Mouse (Mus musculus): ENCODE data around the gene Tjp1. TPM values are rescaled to one million over a fixed set of nuclear protein-coding genes. Genes with fewer than 3 reads are reported as not detected.

The Tjp1 gene
- polyA plus RNA-seq, 1 experiment from 2014 or later = 9.7 TPM

DNA sequence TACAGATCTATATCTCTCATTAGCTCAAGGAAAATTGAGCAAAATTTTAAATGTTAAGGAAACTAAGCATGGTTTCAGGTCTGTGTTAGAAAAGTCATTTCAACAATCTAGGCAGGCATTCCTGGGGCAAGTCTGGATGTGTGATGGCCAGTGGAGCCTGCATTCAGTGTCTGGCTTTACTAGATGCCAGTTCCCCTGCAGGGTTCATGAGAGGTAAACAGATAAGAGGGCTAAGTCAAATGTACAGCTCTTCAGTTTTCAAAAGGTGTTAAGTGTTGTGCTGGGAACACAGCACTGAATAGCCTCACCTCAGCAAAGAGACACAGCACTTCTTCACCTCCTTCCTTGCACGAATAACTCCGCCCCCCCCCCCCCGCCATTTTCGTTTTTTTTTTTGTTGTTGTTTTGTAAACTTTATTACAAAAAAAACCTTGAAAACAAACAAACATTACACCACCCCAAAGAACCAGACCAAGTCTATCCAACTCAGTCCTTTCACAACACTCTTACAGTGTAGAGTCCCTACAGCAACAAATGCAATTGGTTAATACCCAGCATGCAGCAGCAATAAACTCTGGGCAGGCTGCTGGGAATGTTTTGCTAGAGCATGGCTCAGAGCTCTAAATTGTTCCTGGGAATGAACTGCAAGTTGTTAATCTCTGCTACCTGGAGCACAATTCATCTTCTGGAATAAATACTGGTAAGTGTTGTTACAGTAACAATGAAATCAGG, 177.1 kb downstream of the Tjp1 start:
- TF ChIP-seq CTCF (IDR thresholded peaks at IDR 0.05; ENCODE audit: low read depth) = no peak
- Histone ChIP-seq H3K9me3 (ENCODE audit: control insufficient read depth) (no peaks in the 10 kb centered on the region), H3K4me2 (replicated peaks; ENCODE audit: low read depth) (no peak overlapping the region), H3K36me3 (ENCODE audit: control insufficient read depth, insufficient read depth) (no peaks in the 10 kb centered on the region), H3K4me1 (replicated peaks; ENCODE audit: control insufficient read depth, insufficient read depth, low read length) (no peaks in the 10 kb centered on the region), H3K4me3 (ENCODE audit: low read depth, low read length) (no peak overlapping the region), H3K27me3 (replicated peaks; ENCODE audit: control insufficient read depth, insufficient read depth, low read length) (no peaks in the 10 kb centered on the region), H3K9ac (ENCODE audit: low read depth, low read length) (no peak overlapping the region), H3K27ac (ENCODE audit: low read depth, low read length) (no peak overlapping the region)
- 0 out of 2 replicates have a peak, but pooled peaks have one; percentile 47 for ATAC-seq
- WGBS = 75% methylated on average over 4 of the region's 4 CpGs

DNA sequence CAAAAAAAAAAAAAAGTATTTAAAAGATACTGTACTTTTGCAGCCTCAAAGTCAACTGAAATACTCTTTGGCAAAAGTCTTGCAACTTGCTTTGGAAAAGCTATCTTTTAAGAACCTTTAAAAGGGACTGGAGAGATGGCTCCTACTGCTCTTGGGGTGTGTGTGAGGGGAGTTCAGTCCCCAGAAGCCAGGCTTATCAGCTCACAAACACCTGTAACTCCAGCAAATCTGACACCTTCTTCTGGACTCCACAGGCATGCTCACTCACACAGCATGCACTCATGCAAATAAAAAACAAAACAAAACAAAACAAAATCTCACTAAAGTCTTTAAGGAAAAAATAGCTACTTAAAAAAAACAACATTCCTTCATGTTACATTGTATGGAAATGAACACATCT, 179.0 kb downstream of the Tjp1 start:
- H3K36me3 ChIP-seq (ENCODE audit: control insufficient read depth, insufficient read depth) = no peaks in the 10 kb centered on the region
- TF ChIP-seq CTCF (IDR thresholded peaks at IDR 0.05; ENCODE audit: low read depth) = no peak
- H3K4me2 ChIP-seq (replicated peaks; ENCODE audit: low read depth) = no peak overlapping the region
- H3K9me3 ChIP-seq (ENCODE audit: control insufficient read depth) = no peaks in the 10 kb centered on the region
- H3K9ac ChIP-seq (ENCODE audit: low read depth, low read length) = no peak overlapping the region
- no peaks in the 10 kb centered on the region for H3K27me3 ChIP-seq (replicated peaks; ENCODE audit: control insufficient read depth, insufficient read depth, low read length)
- ATAC-seq = no peak
- no peaks in the 10 kb centered on the region for H3K4me1 ChIP-seq (replicated peaks; ENCODE audit: control insufficient read depth, insufficient read depth, low read length)
- H3K4me3 ChIP-seq (ENCODE audit: low read depth, low read length) = no peak overlapping the region
- no peak overlapping the region for H3K27ac ChIP-seq (ENCODE audit: low read depth, low read length)

DNA sequence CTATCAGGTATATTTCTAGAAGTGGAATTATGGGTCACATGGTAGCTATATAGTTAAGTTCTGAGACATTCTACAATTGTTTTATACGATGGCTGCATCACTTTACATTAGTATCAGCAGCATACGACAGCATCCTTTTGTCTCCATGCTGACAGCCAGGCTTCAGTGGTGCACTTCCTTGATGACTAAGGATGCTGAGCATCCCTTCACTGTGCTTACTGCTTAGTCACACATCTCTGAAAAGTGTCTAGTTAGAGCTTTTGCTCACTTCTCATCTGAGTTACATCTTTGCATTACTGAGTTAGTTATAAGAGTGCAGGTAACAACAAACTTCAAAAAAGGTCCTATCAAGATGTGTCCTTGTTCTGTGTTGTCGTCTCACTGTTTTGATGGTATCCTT, 182.3 kb downstream of the Tjp1 start:
- Histone ChIP-seq H3K4me2 (replicated peaks; ENCODE audit: low read depth) (no peak overlapping the region), H3K9ac (ENCODE audit: low read depth, low read length) (no peak overlapping the region), H3K4me3 (ENCODE audit: low read depth, low read length) (no peak overlapping the region), H3K27me3 (replicated peaks; ENCODE audit: control insufficient read depth, insufficient read depth, low read length) (no peaks in the 10 kb centered on the region), H3K36me3 (ENCODE audit: control insufficient read depth, insufficient read depth) (peaks cover 24% of the 10 kb centered on the region), H3K9me3 (ENCODE audit: control insufficient read depth) (no peaks in the 10 kb centered on the region), H3K27ac (ENCODE audit: low read depth, low read length) (no peak overlapping the region), H3K4me1 (replicated peaks; ENCODE audit: control insufficient read depth, insufficient read depth, low read length) (no peaks in the 10 kb centered on the region)
- TF ChIP-seq CTCF (IDR thresholded peaks at IDR 0.05; ENCODE audit: low read depth) = no peak
- ATAC-seq = no peak
- WGBS = 60% methylated on average over 3 of the region's 3 CpGs

DNA sequence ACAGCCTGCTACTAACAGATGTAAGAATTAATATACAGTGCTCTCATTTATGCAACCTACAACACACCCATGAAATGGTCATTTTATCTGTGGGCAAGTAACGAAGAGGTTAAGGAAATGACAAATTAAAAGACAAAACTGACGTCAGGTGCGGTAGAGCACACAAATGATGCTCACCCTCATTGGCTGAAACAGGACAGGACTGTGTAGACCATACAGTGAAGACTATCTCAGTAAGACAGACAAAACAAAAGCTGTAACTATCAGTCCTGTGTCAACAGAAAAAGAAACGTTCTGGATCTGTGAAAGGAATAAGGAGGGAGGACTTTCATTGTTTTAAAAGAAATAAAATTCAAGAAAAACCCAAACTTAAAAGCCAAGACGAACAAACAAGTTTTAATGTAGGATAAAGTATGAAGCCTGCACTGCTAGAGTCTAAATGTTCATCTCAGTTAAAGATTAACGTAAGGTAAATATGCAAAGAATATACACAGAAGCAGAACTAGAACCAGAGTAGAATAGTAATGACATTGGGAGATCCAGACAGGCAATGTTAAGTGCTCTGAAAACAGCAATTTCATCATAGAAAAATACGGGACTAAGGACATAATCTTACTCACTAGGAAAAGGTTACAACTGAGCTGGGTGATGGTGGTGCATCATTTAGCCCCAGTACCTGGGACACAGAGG, 189.9 kb downstream of the Tjp1 start:
- Histone ChIP-seq H3K9me3 (ENCODE audit: control insufficient read depth) (no peaks in the 10 kb centered on the region), H3K27ac (ENCODE audit: low read depth, low read length) (no peak overlapping the region), H3K27me3 (replicated peaks; ENCODE audit: control insufficient read depth, insufficient read depth, low read length) (no peaks in the 10 kb centered on the region), H3K4me2 (replicated peaks; ENCODE audit: low read depth) (no peak overlapping the region), H3K4me3 (ENCODE audit: low read depth, low read length) (no peak overlapping the region), H3K9ac (ENCODE audit: low read depth, low read length) (no peak overlapping the region), H3K4me1 (replicated peaks; ENCODE audit: control insufficient read depth, insufficient read depth, low read length) (no peaks in the 10 kb centered on the region; the same call in 1 of the 2 replicates), H3K36me3 (ENCODE audit: control insufficient read depth, insufficient read depth) (peaks cover 59% of the 10 kb centered on the region)
- no peak for ATAC-seq
- no peak for TF ChIP-seq CTCF (IDR thresholded peaks at IDR 0.05; ENCODE audit: low read depth)
- 54% methylated on average over 7 of the region's 7 CpGs for WGBS

DNA sequence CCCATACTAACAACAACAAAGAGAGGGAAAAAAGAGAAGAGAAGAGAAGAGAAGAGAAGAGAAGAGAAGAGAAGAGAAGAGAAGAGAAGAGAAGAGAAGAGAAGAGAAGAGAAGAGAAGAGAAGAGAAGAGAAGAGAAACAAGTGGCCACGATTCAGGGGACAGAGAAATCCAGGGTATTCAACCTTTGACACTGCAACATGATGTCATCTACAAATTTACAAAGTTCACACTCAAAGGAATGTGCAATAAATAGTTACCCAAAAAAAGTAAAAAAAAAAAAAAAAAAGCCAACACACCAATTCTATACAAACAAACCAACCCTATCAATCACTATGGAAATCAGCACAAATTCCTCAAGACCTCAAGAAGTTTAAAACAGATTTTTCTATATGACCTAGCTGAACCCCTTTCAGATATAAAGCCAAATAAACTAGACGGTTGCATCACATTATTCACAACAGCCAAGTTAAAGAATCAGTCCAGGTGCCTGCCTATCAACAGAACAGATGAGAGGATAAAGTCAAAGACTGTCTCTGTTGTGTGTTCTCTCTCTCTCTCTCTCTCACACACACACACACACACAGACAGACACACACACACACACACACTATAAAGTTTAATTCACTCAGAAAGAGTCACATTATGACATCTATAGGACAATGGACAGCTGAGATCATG, 194.4 kb downstream of the Tjp1 start:
- Histone ChIP-seq H3K36me3 (ENCODE audit: control insufficient read depth, insufficient read depth) (peaks cover 41% of the 10 kb centered on the region), H3K4me1 (replicated peaks; ENCODE audit: control insufficient read depth, insufficient read depth, low read length) (no peaks in the 10 kb centered on the region), H3K27me3 (replicated peaks; ENCODE audit: control insufficient read depth, insufficient read depth, low read length) (no peaks in the 10 kb centered on the region), H3K4me3 (ENCODE audit: low read depth, low read length) (no peak overlapping the region), H3K9ac (ENCODE audit: low read depth, low read length) (no peak overlapping the region), H3K4me2 (replicated peaks; ENCODE audit: low read depth) (no peak overlapping the region), H3K27ac (ENCODE audit: low read depth, low read length) (no peak overlapping the region), H3K9me3 (ENCODE audit: control insufficient read depth) (no peaks in the 10 kb centered on the region)
- TF ChIP-seq CTCF (IDR thresholded peaks at IDR 0.05; ENCODE audit: low read depth) = no peak
- WGBS = 53% methylated on average over 2 of the region's 2 CpGs
- ATAC-seq = no peak

DNA sequence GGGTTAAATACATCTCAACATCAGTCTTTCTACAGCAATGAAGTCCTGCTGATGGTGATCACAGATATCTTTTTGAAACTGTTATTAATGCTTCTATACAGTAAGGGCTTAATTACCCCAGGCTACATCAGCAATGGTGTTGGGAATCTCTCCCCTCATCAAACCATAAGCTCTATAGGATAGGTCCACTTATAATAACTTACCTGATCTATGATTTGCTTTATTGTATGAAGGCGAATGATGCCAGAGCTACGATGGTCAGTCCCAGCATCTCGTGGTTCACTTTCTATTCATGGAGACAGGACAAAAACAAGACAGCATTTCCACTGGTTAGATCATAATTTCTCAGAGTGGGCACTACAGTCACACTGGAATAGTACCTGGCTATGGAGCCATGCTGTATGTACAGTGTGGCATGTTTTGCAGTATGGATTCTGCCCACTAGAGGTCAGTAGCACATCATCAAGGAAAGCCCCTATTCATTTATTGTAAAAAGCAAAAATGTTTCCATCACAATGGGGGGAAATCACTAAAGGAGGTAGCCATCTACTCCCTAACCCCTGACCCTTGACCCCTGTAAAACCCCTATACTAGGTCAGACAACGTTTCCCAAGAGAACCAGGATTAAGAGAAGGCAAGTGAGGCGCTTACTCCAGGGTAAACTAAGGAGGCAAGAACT, 208.4 kb downstream of the Tjp1 start:
- H3K27ac ChIP-seq (ENCODE audit: low read depth, low read length) = no peak overlapping the region
- H3K9me3 ChIP-seq (ENCODE audit: control insufficient read depth) = no peaks in the 10 kb centered on the region
- peak; percentile 97 for TF ChIP-seq CTCF (IDR thresholded peaks at IDR 0.05; ENCODE audit: low read depth)
- no peak for ATAC-seq
- WGBS = 70% methylated on average over 5 of the region's 5 CpGs
- H3K4me2 ChIP-seq (replicated peaks; ENCODE audit: low read depth) = no peak overlapping the region
- H3K4me3 ChIP-seq (ENCODE audit: low read depth, low read length) = no peak overlapping the region
- H3K4me1 ChIP-seq (replicated peaks; ENCODE audit: control insufficient read depth, insufficient read depth, low read length) = no peaks in the 10 kb centered on the region
- no peak overlapping the region for H3K9ac ChIP-seq (ENCODE audit: low read depth, low read length)
- peaks cover 54% of the 10 kb centered on the region for H3K36me3 ChIP-seq (ENCODE audit: control insufficient read depth, insufficient read depth)
- no peaks in the 10 kb centered on the region for H3K27me3 ChIP-seq (replicated peaks; ENCODE audit: control insufficient read depth, insufficient read depth, low read length)
